Mouse (Mus musculus): ENCODE measurements around the gene Safb2. TPM values are rescaled to one million over a fixed set of nuclear protein-coding genes. Genes with fewer than 3 reads are reported as not detected.

Gene Safb2
- polyA plus RNA-seq, 1 experiment from 2014 or later: 90.1 TPM

DNA sequence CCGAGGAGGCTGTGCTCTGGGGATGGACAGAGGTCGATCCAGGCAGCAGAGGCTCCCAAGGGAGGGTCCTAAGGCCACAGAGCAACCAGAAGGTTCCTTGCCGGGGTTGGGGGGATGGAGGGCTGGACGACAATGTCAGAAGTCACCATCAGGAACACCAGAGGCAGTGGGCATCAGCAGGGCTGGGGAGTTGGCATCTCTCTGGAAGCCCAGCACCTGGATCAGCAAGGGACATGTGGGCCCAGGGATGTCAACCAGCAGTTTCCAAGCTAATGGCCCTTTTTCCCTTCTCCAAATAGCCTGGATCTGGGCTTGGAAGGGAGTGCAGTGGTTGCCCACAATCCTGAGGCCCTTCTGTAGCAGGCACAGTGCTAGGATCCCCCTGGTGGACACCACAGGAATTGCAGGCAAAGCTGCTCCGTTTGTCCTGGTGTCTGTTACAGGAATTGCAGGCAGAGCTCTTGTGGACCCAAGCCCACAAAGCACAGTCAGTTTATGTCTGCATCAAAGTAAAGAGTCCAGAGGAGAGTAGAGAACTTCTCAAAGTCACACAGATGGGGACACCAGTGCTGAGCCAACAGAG lies 31.5 kb downstream of the Safb2 start:
- Histone ChIP-seq H3K9ac (no peak overlapping the region), H3K4me2 (no peak overlapping the region), H3K27ac (no peak overlapping the region), H3K9me3 (no peaks in the 10 kb centered on the region), H3K4me1 (peaks cover 6% of the 10 kb centered on the region; the same call in 1 of the 2 replicates), H3K4me3 (no peak overlapping the region), H3K27me3 (no peaks in the 10 kb centered on the region), H3K36me3 (no peaks in the 10 kb centered on the region)
- 54% methylated on average over 5 of the region's 5 CpGs for WGBS
- ATAC-seq (ENCODE audit: borderline replicate concordance, extremely low read depth, low FRiP score, low TSS enrichment): no peak

DNA sequence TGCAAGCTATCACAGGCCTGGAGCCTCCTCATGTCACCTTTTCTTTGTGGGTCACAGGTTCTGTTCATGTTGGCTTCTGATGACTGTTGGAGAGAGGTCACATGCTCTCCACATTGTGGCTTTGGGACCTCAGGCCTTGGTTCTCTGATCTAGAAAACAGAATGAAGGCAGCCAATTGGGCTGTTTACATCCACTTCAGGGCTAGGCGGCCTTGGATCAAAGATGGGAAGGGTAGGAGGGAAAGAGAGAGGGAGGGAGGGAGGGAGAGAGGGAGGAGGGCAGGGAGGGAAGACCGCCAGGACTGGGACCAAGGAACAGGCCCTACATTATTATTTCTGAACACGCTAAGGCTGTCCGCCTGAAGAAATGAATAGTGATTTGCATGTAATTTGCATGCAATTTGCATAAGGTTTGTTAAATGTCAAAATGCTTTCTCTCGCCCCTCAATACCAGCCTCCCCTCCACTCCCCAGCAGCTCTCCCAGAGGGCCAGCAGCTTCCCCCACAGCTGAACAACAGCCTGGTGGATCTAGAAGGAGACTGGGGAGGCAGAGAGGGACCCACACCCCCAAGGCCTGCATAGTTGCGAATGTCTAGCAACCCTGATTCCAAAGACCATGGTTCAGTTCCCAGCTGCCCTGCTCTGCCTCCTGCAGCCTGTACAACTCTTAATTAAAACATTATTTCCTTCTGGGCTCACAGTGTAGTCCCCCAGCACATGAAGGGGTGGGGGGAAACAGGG lies 32.4 kb downstream of the Safb2 start:
- H3K4me3 ChIP-seq: no peak overlapping the region
- no peaks in the 10 kb centered on the region for H3K36me3 ChIP-seq
- H3K27ac ChIP-seq: no peak overlapping the region
- no peaks in the 10 kb centered on the region for H3K27me3 ChIP-seq
- 63% methylated on average over 6 of the region's 6 CpGs for WGBS
- H3K9me3 ChIP-seq: no peaks in the 10 kb centered on the region
- ATAC-seq (ENCODE audit: borderline replicate concordance, extremely low read depth, low FRiP score, low TSS enrichment): no peak
- peaks cover 6% of the 10 kb centered on the region; the same call in 1 of the 2 replicates for H3K4me1 ChIP-seq
- no peak overlapping the region for H3K9ac ChIP-seq
- H3K4me2 ChIP-seq: no peak overlapping the region

DNA sequence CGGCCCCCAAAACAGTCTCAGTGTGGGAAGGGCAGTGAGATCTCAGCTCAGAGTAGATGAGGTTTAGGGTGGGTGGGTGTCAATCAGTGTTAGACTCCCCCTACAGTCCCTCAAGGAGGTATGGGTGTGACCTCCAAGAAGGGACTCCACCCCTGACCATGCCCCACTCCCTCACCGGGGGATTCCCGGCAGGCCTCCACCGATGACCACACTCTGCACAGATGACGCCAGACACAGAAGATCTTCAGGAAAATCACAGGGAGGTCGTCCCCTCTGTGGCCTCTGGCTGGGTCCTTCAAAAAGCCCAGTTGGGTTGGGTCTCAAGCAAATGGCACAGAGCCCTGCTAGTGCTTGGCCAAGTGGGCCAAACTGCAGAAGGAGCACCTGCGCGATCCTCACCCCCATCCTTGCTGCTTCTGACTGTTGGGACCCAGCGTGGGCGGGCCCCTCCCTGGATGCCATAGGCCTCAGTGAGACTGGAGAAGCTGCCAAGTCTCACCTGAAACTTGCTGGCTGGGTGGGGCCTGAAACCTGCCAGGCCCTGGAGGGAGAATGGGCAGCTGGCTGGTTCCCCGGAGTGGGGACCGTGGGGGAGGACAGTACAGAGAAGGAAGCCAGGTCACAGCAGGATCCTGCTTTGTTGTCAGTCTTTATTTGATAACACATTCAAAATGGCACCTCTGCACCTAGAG lies 33.5 kb downstream of the Safb2 start:
- H3K9ac ChIP-seq: no peak overlapping the region
- H3K9me3 ChIP-seq: no peaks in the 10 kb centered on the region
- no peak overlapping the region for H3K4me3 ChIP-seq
- WGBS: 74% methylated on average over 12 of the region's 12 CpGs
- H3K4me2 ChIP-seq: no peak overlapping the region
- H3K36me3 ChIP-seq: no peaks in the 10 kb centered on the region
- no peak overlapping the region for H3K27ac ChIP-seq
- ATAC-seq (ENCODE audit: borderline replicate concordance, extremely low read depth, low FRiP score, low TSS enrichment): no peak
- no peaks in the 10 kb centered on the region for H3K27me3 ChIP-seq
- H3K4me1 ChIP-seq: peaks cover 6% of the 10 kb centered on the region; the same call in 1 of the 2 replicates

DNA sequence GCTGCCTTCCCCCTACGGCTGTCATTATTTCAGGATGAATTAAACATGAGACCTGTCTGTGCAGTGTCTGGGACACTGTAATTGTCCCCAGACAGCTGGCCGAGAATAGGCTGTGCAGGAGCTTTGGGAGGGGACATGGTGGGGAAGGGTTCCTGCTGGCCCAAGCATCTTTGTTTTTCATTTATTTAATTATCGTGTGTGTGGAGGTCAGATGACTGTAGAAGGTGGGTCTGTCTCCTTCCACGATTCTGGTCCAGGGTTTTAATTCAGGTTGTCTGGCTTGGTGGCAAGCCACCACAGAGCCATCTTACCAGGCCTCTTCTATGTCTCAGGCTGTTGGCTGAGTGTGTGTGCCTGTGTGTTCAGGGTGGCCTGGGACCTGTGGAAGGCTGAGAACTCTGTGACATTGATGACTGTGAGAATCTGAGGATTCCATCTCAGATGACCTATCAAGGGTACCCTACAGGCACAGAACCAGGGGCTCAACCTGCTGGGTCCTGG lies 35.7 kb downstream of the Safb2 start:
- H3K9me3 ChIP-seq: no peaks in the 10 kb centered on the region
- H3K9ac ChIP-seq: no peak overlapping the region
- no peaks in the 10 kb centered on the region for H3K36me3 ChIP-seq
- no peaks in the 10 kb centered on the region for H3K4me1 ChIP-seq
- H3K27me3 ChIP-seq: no peaks in the 10 kb centered on the region
- no peak overlapping the region for H3K4me3 ChIP-seq
- H3K4me2 ChIP-seq: no peak overlapping the region
- no peak overlapping the region for H3K27ac ChIP-seq
- 65% methylated on average over 4 of the region's 4 CpGs for WGBS
- no peak for ATAC-seq (ENCODE audit: borderline replicate concordance, extremely low read depth, low FRiP score, low TSS enrichment)

DNA sequence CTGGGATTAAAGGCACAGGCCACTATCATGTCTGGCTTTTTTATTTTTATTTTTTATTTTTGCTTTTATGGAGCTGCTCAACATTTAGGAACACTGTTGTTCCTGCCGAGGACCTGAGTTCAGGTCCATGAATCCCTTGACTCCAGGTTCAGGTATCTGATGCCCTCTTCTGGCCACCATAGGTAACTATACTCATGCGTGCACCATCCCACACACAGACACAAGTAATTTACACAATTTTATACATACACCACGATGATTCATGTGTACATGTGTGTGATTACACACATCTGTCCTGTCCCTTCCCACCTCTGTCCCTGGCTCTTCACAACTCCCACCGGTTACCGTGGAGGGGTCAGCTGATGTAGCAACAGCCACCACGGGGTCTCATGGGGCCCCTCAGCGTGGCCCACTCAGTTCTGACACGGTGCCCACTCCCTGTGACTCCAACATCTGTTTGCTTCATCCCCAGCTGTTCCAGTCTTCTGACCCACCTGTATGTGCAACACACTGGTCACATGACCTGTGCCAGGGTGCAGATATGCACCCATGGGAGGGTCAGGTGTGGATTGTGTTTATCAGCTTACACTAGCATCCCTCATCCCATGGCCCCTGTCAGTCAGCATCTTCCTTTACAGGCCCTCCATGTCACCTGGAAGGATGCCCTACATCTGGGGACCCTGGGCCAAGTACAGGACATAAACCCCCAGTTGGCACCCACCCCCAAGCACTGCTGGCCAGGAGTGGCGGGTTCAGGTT lies 36.4 kb downstream of the Safb2 start:
- no peak overlapping the region for H3K27ac ChIP-seq
- H3K4me3 ChIP-seq: no peak overlapping the region
- no peak for ATAC-seq (ENCODE audit: borderline replicate concordance, extremely low read depth, low FRiP score, low TSS enrichment)
- H3K4me2 ChIP-seq: no peak overlapping the region
- H3K4me1 ChIP-seq: no peaks in the 10 kb centered on the region
- WGBS: 75% methylated on average over 9 of the region's 9 CpGs
- no peaks in the 10 kb centered on the region for H3K27me3 ChIP-seq
- H3K9ac ChIP-seq: no peak overlapping the region
- H3K36me3 ChIP-seq: no peaks in the 10 kb centered on the region
- H3K9me3 ChIP-seq: no peaks in the 10 kb centered on the region

DNA sequence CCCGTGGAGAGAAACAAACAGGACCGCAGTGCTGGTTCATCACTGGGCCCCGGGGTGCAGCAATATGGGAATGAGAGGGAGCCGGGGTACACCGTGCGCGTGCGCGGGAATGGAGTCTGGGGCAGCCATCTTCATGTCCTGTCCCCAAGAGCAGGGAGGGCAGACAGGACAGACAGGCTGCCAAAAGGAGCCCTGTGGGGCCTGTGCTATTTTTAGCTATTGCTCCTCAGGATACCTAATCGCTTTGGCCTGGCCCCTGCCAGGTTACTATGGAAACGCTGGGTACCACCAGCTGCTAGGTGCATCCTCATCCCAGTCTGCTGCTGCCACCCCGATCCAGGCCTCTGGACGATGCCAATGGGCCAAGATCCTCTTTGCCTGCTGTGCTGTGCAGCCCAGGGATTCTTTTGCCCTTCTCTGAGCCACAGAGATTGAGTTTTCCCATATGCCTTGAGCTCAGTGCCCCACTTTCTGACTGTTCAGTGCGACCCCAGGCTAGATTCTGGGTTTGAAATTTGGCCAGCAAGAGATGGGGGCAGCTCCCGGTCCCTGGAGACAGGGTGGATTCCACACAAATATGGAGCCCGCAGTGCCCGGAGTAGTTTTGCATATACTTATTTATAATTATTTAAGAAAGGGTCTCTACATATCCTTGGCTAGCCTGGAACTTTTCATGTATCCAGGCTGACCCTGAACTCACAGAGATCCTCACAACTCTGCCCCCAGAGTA lies 37.1 kb downstream of the Safb2 start:
- Histone ChIP-seq H3K9ac (no peak overlapping the region), H3K4me2 (no peak overlapping the region), H3K36me3 (no peaks in the 10 kb centered on the region), H3K4me1 (no peaks in the 10 kb centered on the region), H3K4me3 (no peak overlapping the region), H3K27me3 (no peaks in the 10 kb centered on the region; the same call in 1 of the 2 replicates), H3K27ac (no peak overlapping the region), H3K9me3 (no peaks in the 10 kb centered on the region)
- ATAC-seq (ENCODE audit: borderline replicate concordance, extremely low read depth, low FRiP score, low TSS enrichment): no peak
- WGBS: 60% methylated on average over 17 of the region's 17 CpGs

DNA sequence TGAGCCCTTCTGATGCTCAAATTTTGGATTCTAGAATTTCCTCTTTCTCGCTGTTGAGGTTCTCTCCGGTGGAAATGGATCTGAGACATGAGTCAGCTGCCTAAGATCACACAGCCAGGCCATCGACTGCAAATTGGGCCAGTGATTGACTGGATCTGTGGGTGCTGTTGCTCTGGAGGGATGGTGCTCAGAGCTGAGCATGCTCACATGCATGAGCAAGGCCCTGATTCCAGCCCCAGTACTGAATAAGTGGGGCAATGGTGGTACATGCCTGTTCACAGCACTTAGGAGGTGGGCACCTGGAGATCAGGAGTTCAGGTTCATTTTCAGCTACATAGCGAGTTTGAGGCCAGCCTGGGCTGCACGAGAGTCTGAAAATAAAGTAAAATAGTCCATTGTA lies 37.8 kb downstream of the Safb2 start:
- Histone ChIP-seq H3K4me2 (no peak overlapping the region), H3K27me3 (no peaks in the 10 kb centered on the region; the same call in 1 of the 2 replicates), H3K9ac (no peak overlapping the region), H3K27ac (no peak overlapping the region), H3K36me3 (no peaks in the 10 kb centered on the region), H3K9me3 (no peaks in the 10 kb centered on the region), H3K4me1 (no peaks in the 10 kb centered on the region), H3K4me3 (no peak overlapping the region)
- WGBS: 79% methylated on average over 5 of the region's 5 CpGs
- ATAC-seq (ENCODE audit: borderline replicate concordance, extremely low read depth, low FRiP score, low TSS enrichment): no peak

DNA sequence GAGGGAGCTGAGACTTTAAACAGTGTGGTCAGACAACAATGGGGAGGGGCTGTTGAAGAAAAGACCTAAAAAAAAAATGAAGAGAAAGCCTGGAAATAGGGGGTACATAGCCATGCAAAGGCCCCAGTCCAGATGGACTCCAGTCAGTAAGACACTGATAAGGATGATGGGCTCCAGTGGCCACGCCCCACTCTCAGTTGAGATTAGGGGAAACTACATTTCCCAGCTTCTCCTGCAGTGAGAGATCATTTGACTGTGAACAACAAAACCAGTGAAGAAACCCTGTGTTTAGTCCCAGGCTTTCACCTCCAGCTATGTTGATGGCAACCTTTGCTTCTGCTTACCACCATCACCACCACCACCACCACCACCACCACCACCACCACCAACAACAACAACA lies 38.4 kb downstream of the Safb2 start:
- Histone ChIP-seq H3K27ac (no peak overlapping the region), H3K9ac (no peak overlapping the region), H3K27me3 (no peaks in the 10 kb centered on the region; the same call in 1 of the 2 replicates), H3K4me1 (no peaks in the 10 kb centered on the region), H3K4me2 (no peak overlapping the region), H3K4me3 (no peak overlapping the region), H3K9me3 (no peaks in the 10 kb centered on the region), H3K36me3 (no peaks in the 10 kb centered on the region)
- 88% methylated on average over 1 of the region's 1 CpGs for WGBS
- ATAC-seq (ENCODE audit: borderline replicate concordance, extremely low read depth, low FRiP score, low TSS enrichment): no peak

DNA sequence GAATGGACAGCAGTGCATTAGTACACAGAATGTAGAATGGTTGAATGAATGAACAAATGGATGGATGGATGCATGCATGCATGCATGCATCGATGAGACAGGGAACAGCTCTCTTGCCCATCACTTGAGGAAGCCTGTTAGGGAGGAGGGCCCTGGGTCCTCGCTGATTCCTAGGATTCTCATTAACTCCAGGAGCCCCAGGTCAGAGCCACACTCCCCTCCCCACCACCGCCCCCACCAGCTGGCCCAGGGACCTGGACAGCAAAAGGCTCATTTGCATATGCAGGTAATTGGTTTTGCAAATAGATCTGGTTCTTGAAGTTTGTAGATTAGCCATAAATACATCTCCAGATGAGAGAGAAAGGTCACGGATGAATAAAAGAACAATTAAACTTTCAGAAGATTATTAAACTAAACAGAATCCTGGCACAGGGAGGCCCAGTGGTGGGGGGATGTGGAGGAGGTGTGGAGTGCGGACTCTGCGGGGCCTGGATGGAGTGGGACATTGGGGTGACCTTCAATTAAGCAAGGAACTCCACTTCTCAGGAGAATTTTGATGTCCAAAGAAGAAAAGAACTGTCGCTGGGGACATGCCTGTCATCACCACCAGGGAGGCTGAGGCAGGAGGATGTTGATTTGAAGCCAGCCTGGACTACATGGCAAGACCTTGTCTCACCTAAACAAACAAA lies 39.5 kb downstream of the Safb2 start:
- H3K36me3 ChIP-seq: no peaks in the 10 kb centered on the region

DNA sequence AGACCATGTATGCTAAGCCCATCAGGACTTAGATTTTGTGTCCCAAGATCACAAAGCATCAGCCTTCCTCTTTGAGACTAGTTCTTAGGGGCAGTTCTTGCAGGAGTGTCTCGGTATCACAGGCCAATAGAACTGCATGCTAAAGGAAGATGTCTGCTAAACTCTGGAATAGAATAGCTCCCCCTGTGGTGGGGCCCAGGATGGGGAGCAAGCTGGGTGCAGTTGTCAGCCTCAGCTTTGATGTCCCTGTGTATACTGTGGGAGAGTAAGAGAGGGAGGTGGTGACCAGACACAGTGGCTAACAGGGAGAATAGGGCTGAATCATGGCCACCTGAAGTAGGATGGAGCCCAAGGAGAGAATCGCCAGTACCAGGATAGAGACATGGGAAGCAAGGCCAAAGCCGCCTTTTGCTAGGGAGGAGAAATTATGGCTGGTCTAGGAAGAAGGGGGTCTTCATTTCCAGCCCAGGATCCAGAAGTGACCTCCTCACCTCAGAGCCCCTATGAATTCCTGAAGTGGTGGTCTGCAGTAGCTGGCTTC lies 40.6 kb downstream of the Safb2 start:
- no peaks in the 10 kb centered on the region for H3K9me3 ChIP-seq
- H3K9ac ChIP-seq: no peak overlapping the region
- 75% methylated on average over 3 of the region's 3 CpGs for WGBS
- no peak overlapping the region for H3K4me3 ChIP-seq
- H3K4me1 ChIP-seq: no peaks in the 10 kb centered on the region
- H3K27me3 ChIP-seq: no peaks in the 10 kb centered on the region; the same call in 1 of the 2 replicates
- no peak overlapping the region for H3K4me2 ChIP-seq
- no peak overlapping the region for H3K27ac ChIP-seq
- ATAC-seq (ENCODE audit: borderline replicate concordance, extremely low read depth, low FRiP score, low TSS enrichment): no peak
- H3K36me3 ChIP-seq: no peaks in the 10 kb centered on the region

More for the DNA sequence above, 39.5 kb downstream of the Safb2 start:
- H3K27me3 ChIP-seq: no peaks in the 10 kb centered on the region; the same call in 1 of the 2 replicates
- no peaks in the 10 kb centered on the region for H3K9me3 ChIP-seq
- no peak overlapping the region for H3K9ac ChIP-seq
- H3K27ac ChIP-seq: no peak overlapping the region
- H3K4me2 ChIP-seq: no peak overlapping the region
- no peak overlapping the region for H3K4me3 ChIP-seq
- ATAC-seq (ENCODE audit: borderline replicate concordance, extremely low read depth, low FRiP score, low TSS enrichment): no peak
- no peaks in the 10 kb centered on the region for H3K4me1 ChIP-seq
- 70% methylated on average over 7 of the region's 7 CpGs for WGBS
